Mouse (Mus musculus): ENCODE measurements around the gene Igf2bp3.

Gene Igf2bp3

GRCm38 (mm10) chr6:49138159-49139051 is 76.4 kb downstream of the Igf2bp3 start:
- DNase-seq (ENCODE audit: extremely low spot score, low spot score): no peak

- no peak for DNase-seq (ENCODE audit: extremely low spot score, low spot score)
These were observed 78.0 kb downstream of the Igf2bp3 start for GRCm38 (mm10) chr6:49136739-49137138.

GRCm38 (mm10) chr6:49132352-49133090 is 82.2 kb downstream of the Igf2bp3 start:
- DNase-seq (ENCODE audit: extremely low spot score, low spot score): no peak

GRCm38 (mm10) chr6:49131855-49132254 is 82.9 kb downstream of the Igf2bp3 start:
- DNase-seq (ENCODE audit: extremely low spot score, low spot score): no peak

GRCm38 (mm10) chr6:49130328-49130727 is 84.4 kb downstream of the Igf2bp3 start:
- no peak for DNase-seq (ENCODE audit: extremely low spot score, low spot score)

GRCm38 (mm10) chr6:49120370-49120769 is 94.4 kb downstream of the Igf2bp3 start:
- no peak for DNase-seq (ENCODE audit: extremely low spot score, low spot score)

GRCm38 (mm10) chr6:49119462-49120135 is 95.2 kb downstream of the Igf2bp3 start:
- no peak for DNase-seq (ENCODE audit: extremely low spot score, low spot score)

- no peak for DNase-seq (ENCODE audit: extremely low spot score, low spot score)
These were observed 96.3 kb downstream of the Igf2bp3 start for GRCm38 (mm10) chr6:49118446-49118845.

- no peak for DNase-seq (ENCODE audit: extremely low spot score, low spot score)
These were observed 98.5 kb downstream of the Igf2bp3 start for GRCm38 (mm10) chr6:49116241-49116640.

- DNase-seq (ENCODE audit: extremely low spot score, low spot score): no peak
These were observed 99.2 kb downstream of the Igf2bp3 start for GRCm38 (mm10) chr6:49115550-49115949.

GRCm38 (mm10) chr6:49114457-49114856 is 100.3 kb downstream of the Igf2bp3 start:
- DNase-seq (ENCODE audit: extremely low spot score, low spot score): no peak

GRCm38 (mm10) chr6:49113895-49114294 is 100.9 kb downstream of the Igf2bp3 start:
- no peak for DNase-seq (ENCODE audit: extremely low spot score, low spot score)

GRCm38 (mm10) chr6:49109196-49109595 is 105.6 kb downstream of the Igf2bp3 start:
- no peak for DNase-seq (ENCODE audit: extremely low spot score, low spot score)

GRCm38 (mm10) chr6:49106746-49107500 is 107.8 kb downstream of the Igf2bp3 start:
- DNase-seq (ENCODE audit: extremely low spot score, low spot score): no peak

GRCm38 (mm10) chr6:49099086-49099485 is 115.7 kb downstream of the Igf2bp3 start:
- DNase-seq (ENCODE audit: extremely low spot score, low spot score): no peak

GRCm38 (mm10) chr6:49097596-49098110 is 117.1 kb downstream of the Igf2bp3 start:
- DNase-seq (ENCODE audit: extremely low spot score, low spot score): no peak

GRCm38 (mm10) chr6:49096933-49097461 is 117.8 kb downstream of the Igf2bp3 start:
- no peak for DNase-seq (ENCODE audit: extremely low spot score, low spot score)

GRCm38 (mm10) chr6:49096421-49096820 is 118.3 kb downstream of the Igf2bp3 start:
- DNase-seq (ENCODE audit: extremely low spot score, low spot score): no peak

GRCm38 (mm10) chr6:49094968-49095367 is 119.8 kb downstream of the Igf2bp3 start:
- DNase-seq (ENCODE audit: extremely low spot score, low spot score): no peak

GRCm38 (mm10) chr6:49083008-49083407 is 131.7 kb downstream of the Igf2bp3 start:
- DNase-seq (ENCODE audit: extremely low spot score, low spot score): no peak

- no peak for DNase-seq (ENCODE audit: extremely low spot score, low spot score)
These were observed 135.4 kb downstream of the Igf2bp3 start for GRCm38 (mm10) chr6:49079313-49079712.

All from neural tube, embryonic 10.5 days (tissue).